Comparison of ENCODE assay signal across 8 mouse cellular contexts in genomic region chr4:34729851-34730341, GRCm38 (mm10). TPM values are rescaled to one million over a fixed set of nuclear protein-coding genes. Genes with fewer than 3 reads are reported as not detected.
DNase-seq lines count a peak whose midpoint lies in the region; ATAC-seq and TF ChIP-seq lines count a peak whose summit lies in the region.

TSS of gene Cfap206 (minus strand) at chr4:34730206.

- H3K4me1 ChIP-seq in MEL (ENCODE audit: control insufficient read depth in 1 of 2, insufficient read depth in 2 of 2, low read length in 2 of 2), result peaks cover 0 to 3% of the 10 kb centered on the region in 2 experiments; a peak in 1 of 4 replicates
- H3K4me1 ChIP-seq in forebrain, embryonic 15.5 days, result 0 out of 2 replicates have a peak, but pooled peaks cover 7% of the 10 kb centered on the region

- H3K9ac ChIP-seq in MEL (ENCODE audit: control insufficient read depth, low read depth, low read length, poor library complexity, severe bottlenecking), result no peak within 1 kb of the TSS
- peak within 1 kb of the TSS; percentile 41 for H3K9ac ChIP-seq in forebrain, embryonic 15.5 days (replicated peaks)

- no peak for TF ChIP-seq POLR2A in MEL (IDR thresholded peaks at IDR 0.05; ENCODE audit: control insufficient read depth in 1 of 2, insufficient read depth in 1 of 2, low read depth in 1 of 2, low read length in 2 of 2, poor library complexity in 1 of 2)

- no peak for TF ChIP-seq EP300 in MEL (IDR thresholded peaks at IDR 0.05; ENCODE audit: low read depth in 1 of 2, low read length in 2 of 2)

- under 1% methylated on average over 38 of the region's 38 CpGs for WGBS in forebrain, embryonic 15.5 days

- TF ChIP-seq CTCF in MEL (IDR thresholded peaks at IDR 0.05 in 2 of 3, conservative IDR thresholded peaks at IDR 0.05 in 1 of 3; ENCODE audit: control insufficient read depth in 1 of 3, insufficient read depth in 1 of 3, low read depth in 2 of 3, low read length in 3 of 3, poor library complexity in 1 of 3, severe bottlenecking in 1 of 3), result no peak

- peak within 1 kb of the TSS; percentile 39 to 43; a peak in 3 of 4 replicates for H3K4me3 ChIP-seq in MEL (ENCODE audit: control insufficient read depth in 1 of 2, insufficient read depth in 1 of 2, low read depth in 2 of 2, low read length in 2 of 2)
- peak within 1 kb of the TSS; percentile 47 for H3K4me3 ChIP-seq in forebrain, embryonic 15.5 days

- H3K9me3 ChIP-seq in MEL (replicated peaks; ENCODE audit: insufficient read depth, low read length), result no peaks in the 10 kb centered on the region
- no peaks in the 10 kb centered on the region for H3K9me3 ChIP-seq in forebrain, embryonic 15.5 days

- H3K27ac ChIP-seq in MEL (ENCODE audit: control insufficient read depth, low read depth, low read length), result no peak within 1 kb of the TSS
- H3K27ac ChIP-seq in forebrain, embryonic 15.5 days (replicated peaks), result no peak within 1 kb of the TSS

- no peaks in the 10 kb centered on the region; a peak in 1 of 4 replicates for H3K36me3 ChIP-seq in MEL (ENCODE audit: control insufficient read depth in 1 of 2, insufficient read depth in 2 of 2, low read length in 2 of 2)
- no peaks in the 10 kb centered on the region for H3K36me3 ChIP-seq in forebrain, embryonic 15.5 days

- peak; percentile 85 for ATAC-seq in cerebellum, adult (ENCODE audit: insufficient number of reproducible peaks, low FRiP score, low TSS enrichment)
- ATAC-seq in forebrain, embryonic 15.5 days (replicated peaks), result peak; percentile 96
- ATAC-seq in hematopoietic stem cell, adult 5-6 weeks (replicated peaks in 1 of 2; ENCODE audit: insufficient read depth in 1 of 2, low FRiP score in 2 of 2, low TSS enrichment in 1 of 2, low read depth in 1 of 2, poor library complexity in 2 of 2, severe bottlenecking in 2 of 2), result peak; percentile 93 to 95

- no peaks in the 10 kb centered on the region for H3K79me2 ChIP-seq in MEL (ENCODE audit: control insufficient read depth, insufficient read depth, low read length, poor library complexity)

- no peak for TF ChIP-seq RAD21 in MEL (IDR thresholded peaks at IDR 0.05; ENCODE audit: low read depth, low read length)

- DNase-seq in MEL (ENCODE audit: low read depth, low spot score), result peak; percentile 63
- peak; percentile 3 for DNase-seq in layer of hippocampus, adult 9-11 months
- peak; percentile 49 for DNase-seq in lung, postnatal 25 days (ENCODE audit: low spot score)
- DNase-seq in retina, postnatal 7 days (ENCODE audit: low read depth, low spot score), result peak; percentile 68
- peak; percentile 62 for DNase-seq in urinary bladder, postnatal 25 days (ENCODE audit: low spot score)

- H3K4me2 ChIP-seq in forebrain, embryonic 15.5 days (replicated peaks), result peak within 1 kb of the TSS; percentile 78

- H3K27me3 ChIP-seq in MEL (ENCODE audit: control insufficient read depth in 1 of 2, insufficient read depth in 2 of 2, low read length in 2 of 2), result 0 out of 4 replicates have a peak, but pooled peaks cover 0 to 3% of the 10 kb centered on the region in 2 experiments
- no peaks in the 10 kb centered on the region for H3K27me3 ChIP-seq in forebrain, embryonic 15.5 days

TF ChIP-seq in MEL, 35 proteins besides CTCF, POLR2A, EP300 and RAD21:
- TF ChIP-seq BHLHE40 (IDR thresholded peaks at IDR 0.05; ENCODE audit: borderline replicate concordance, low read depth, low read length) (no peak), ELF1 (IDR thresholded peaks at IDR 0.05; ENCODE audit: low read depth, low read length) (no peak), MAZ (IDR thresholded peaks at IDR 0.05; ENCODE audit: low read depth, low read length) (no peak), TBP (IDR thresholded peaks at IDR 0.05; ENCODE audit: low read depth, low read length) (no peak), ZNF384 (IDR thresholded peaks at IDR 0.05; ENCODE audit: low read depth, low read length) (no peak), NRF1 (IDR thresholded peaks at IDR 0.05; ENCODE audit: insufficient read depth, low read depth, low read length, poor library complexity, severe bottlenecking) (no peak), NELFE (IDR thresholded peaks at IDR 0.05; ENCODE audit: low read depth, low read length) (no peak), MEF2A (IDR thresholded peaks at IDR 0.05; ENCODE audit: extremely low read depth, insufficient replicate concordance, low read depth, low read length, poor library complexity, severe bottlenecking) (no peak), USF1 (IDR thresholded peaks at IDR 0.05; ENCODE audit: low read depth, low read length) (no peak), GABPA (IDR thresholded peaks at IDR 0.05; ENCODE audit: low read depth, low read length) (no peak), SIN3A (IDR thresholded peaks at IDR 0.05; ENCODE audit: low read length) (no peak), MXI1 (IDR thresholded peaks at IDR 0.05; ENCODE audit: low read depth, low read length) (no peak), JUND (IDR thresholded peaks at IDR 0.05; ENCODE audit: low read depth, low read length) (no peak), E2F4 (IDR thresholded peaks at IDR 0.05; ENCODE audit: borderline replicate concordance, low read depth, low read length) (no peak), MAFK (IDR thresholded peaks at IDR 0.05; ENCODE audit: borderline replicate concordance, low read depth, low read length) (no peak), RCOR1 (IDR thresholded peaks at IDR 0.05; ENCODE audit: low read depth, low read length) (no peak), USF2 (IDR thresholded peaks at IDR 0.05; ENCODE audit: borderline replicate concordance in 1 of 2, insufficient read depth in 1 of 2, low read depth in 1 of 2, low read length in 2 of 2) (no peak), MYC (IDR thresholded peaks at IDR 0.05; ENCODE audit: low read depth, low read length) (no peak), TAL1 (IDR thresholded peaks at IDR 0.05; ENCODE audit: low read length) (no peak)

RNA-seq across cellular contexts. Expression of gene Cfap206, which starts in this region (rescaled TPM):
- total RNA-seq in MEL (2012; rRNA removed), result not detected in 2 replicates
- polyA plus RNA-seq in MEL (2012; ENCODE audit: insufficient read depth in 1 of 2, insufficient read length in 2 of 2, low read depth in 1 of 2, low replicate concordance in 2 of 2, missing spikeins in 1 of 2), result not detected
- polyA plus RNA-seq in forebrain, embryonic 15.5 days (2015; fragmentation: Nextera tagmentation; extraction: Ambion mirVana), result 2.2 and 2.7 TPM in 2 replicates
- not detected in 2 replicates for total RNA-seq in hematopoietic stem cell, adult 5-6 weeks (2017)

Comparison
In these comparisons a context has a peak if more than half of its experiments do, and no peak if none do; other contexts are left out.
1. Peak in DNase-seq and H3K4me3 ChIP-seq in MEL; RNA of the gene not detected or under 1 TPM.
2. Peak in ATAC-seq in hematopoietic stem cell, adult 5-6 weeks; RNA of the gene not detected or under 1 TPM.
3. DNase-seq: peak in every context shown above with its lines; median percentile 68 in retina, postnatal 7 days; 63 in MEL; 62 in urinary bladder, postnatal 25 days; 49 in lung, postnatal 25 days; 3 in layer of hippocampus, adult 9-11 months.